Mouse (Mus musculus) liver, embryonic 14.5 days (tissue): ENCODE measurements at regions not wholly inside any gene's neighbourhood (a gene's known extent, or its start where the extent isn't known, plus 50 kb on each side); places are given as distances from the start of the nearest gene placed in this dataset.

Experiments
- ATAC-seq: fragments of 200-750 bp; cut with Nextera tagmentation; 2 replicates; pipeline ENCODE4 v1.8.0; 2017; ENCODE audit warnings: moderate number of reproducible peaks, mild to moderate bottlenecking, moderate library complexity; ENCODE audit not compliant: insufficient read depth
- DNase-seq, 3 experiments: peaks; one replicate each; pipeline ENCODE4 v3.0.0-alpha.2; 2012 to 2013; ENCODE audit warnings: low read depth in 3 of 3, low spot score in 3 of 3
- H3K27ac ChIP-seq: fragments of 300-500 bp; sonication (generic); 2 replicates; pipeline ENCODE4 v1.5.1; 2014; ENCODE audit warnings: moderate library complexity, mild to moderate bottlenecking, control low read depth, inconsistent platforms
- H3K27me3 ChIP-seq: fragments of 300-500 bp; sonication (generic); 2 replicates; pipeline ENCODE4 v1.6.1; 2014; ENCODE audit warnings: mild to moderate bottlenecking, low read length, moderate library complexity; ENCODE audit not compliant: control insufficient read depth, insufficient read depth
- H3K36me3 ChIP-seq: fragments of 300-500 bp; sonication (generic); replicated peaks from 2 replicates; pipeline ENCODE4 v1.6.1; 2014; ENCODE audit warnings: low read depth; ENCODE audit not compliant: control insufficient read depth, insufficient read depth
- H3K4me1 ChIP-seq, 2 experiments: fragments of 200-500 bp in 1 of 2; fragments of 300-500 bp in 1 of 2; sonication (generic) in 1 of 2; replicated peaks; 2 replicates each; pipeline ENCODE4 v1.6.1; 2012 to 2014; ENCODE audit warnings: antibody characterized with exemption in 1 of 2, inconsistent platforms in 1 of 2, low read length in 1 of 2; ENCODE audit not compliant: control insufficient read depth in 2 of 2, insufficient read depth in 2 of 2
- H3K4me2 ChIP-seq: fragments of 300-500 bp; sonication (generic); 2 replicates; pipeline ENCODE4 v1.6.1; 2014; ENCODE audit warnings: low read depth, mild to moderate bottlenecking, control low read depth, moderate library complexity
- H3K4me3 ChIP-seq, 2 experiments: fragments of 200-500 bp in 1 of 2; fragments of 300-500 bp in 1 of 2; sonication (generic) in 1 of 2; 2 replicates each; pipeline ENCODE4 v1.5.1; 2012 to 2014; ENCODE audit warnings: low read depth in 2 of 2, low read length in 2 of 2, mild to moderate bottlenecking in 2 of 2, control low read depth in 1 of 2, inconsistent platforms in 1 of 2, moderate library complexity in 1 of 2; ENCODE audit not compliant: insufficient read depth in 1 of 2
- H3K9ac ChIP-seq: fragments of 300-500 bp; sonication (generic); replicated peaks from 2 replicates; pipeline ENCODE4 v1.6.1; 2014; ENCODE audit warnings: mild to moderate bottlenecking, control low read depth, moderate library complexity
- H3K9me3 ChIP-seq: fragments of 300-500 bp; sonication (generic); 2 replicates; pipeline ENCODE4 v1.6.1; 2016; ENCODE audit warnings: low read length, mixed read lengths; ENCODE audit not compliant: control insufficient read depth
- CTCF ChIP-seq: IDR thresholded peaks from 2 replicates; pipeline ENCODE4 v1.5.1; 2016; ENCODE audit warnings: antibody characterized with exemption, low read depth, control low read depth
- EP300 ChIP-seq: IDR thresholded peaks from 2 replicates; pipeline ENCODE4 v1.6.1; 2016; ENCODE audit warnings: antibody characterized with exemption, low read depth
- WGBS: fragments of 180-500 bp; shearing (Covaris S2); extraction: QIAGEN DNeasy Blood & Tissue Kit; methylation state at CpG from one replicate; pipeline ENCODE4 v1.1.7; 2014; ENCODE audit not compliant: insufficient replicate concordance; 5-methylcytosine and 5-hydroxymethylcytosine counted together

DNA sequence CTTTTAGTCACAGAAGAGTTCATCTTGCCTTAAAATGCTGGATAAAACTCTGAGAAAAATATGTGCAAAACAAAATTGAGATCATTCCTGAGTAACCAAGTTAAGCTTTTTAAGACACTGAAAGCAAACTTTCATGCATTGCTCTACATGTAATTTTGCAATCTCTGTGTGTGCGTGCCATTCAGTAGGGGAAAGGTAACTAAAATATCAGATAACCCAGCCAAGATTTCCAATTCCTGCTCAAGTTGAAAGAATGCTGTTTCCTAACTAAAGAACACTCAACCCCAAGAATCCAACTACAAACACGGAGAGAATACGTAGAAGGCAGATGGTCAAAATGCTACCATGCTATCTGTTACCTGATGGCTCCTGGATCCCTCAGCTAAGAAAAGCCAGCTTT lies 304.6 kb upstream of the Thbs1 start:
- no peak overlapping the region for H3K4me2 ChIP-seq
- WGBS: 73% methylated on average over 3 of the region's 3 CpGs
- H3K27me3 ChIP-seq: no peaks in the 10 kb centered on the region
- ATAC-seq (no peak), DNase-seq (no peak)
- no peak overlapping the region for H3K27ac ChIP-seq
- no peaks in the 10 kb centered on the region for H3K9me3 ChIP-seq
- H3K4me3 ChIP-seq: no peak overlapping the region
- TF ChIP-seq CTCF (no peak), EP300 (no peak)
- no peaks in the 10 kb centered on the region for H3K36me3 ChIP-seq
- no peaks in the 10 kb centered on the region for H3K4me1 ChIP-seq
- H3K9ac ChIP-seq: no peak overlapping the region

DNA sequence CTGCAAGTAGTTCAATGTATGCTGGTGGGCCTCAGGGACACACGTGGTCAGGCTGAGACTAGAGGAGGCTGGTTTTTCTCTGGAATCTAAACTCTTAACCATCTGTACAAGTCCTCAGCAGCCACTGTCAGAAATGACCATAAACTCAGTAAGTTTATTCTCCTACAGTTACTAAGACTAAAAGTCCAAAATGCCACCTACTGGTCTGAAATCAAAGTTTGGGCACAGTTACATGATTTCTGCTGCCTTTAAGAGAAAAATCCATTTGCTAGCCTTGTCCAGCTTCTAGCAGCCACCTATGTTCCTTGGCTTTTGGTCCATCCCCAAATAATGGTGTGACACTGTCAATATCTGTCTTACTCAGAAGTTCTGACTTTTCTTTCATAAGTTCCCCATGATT lies 300.2 kb upstream of the Thbs1 start:
- Histone ChIP-seq H3K4me1 (no peaks in the 10 kb centered on the region), H3K9ac (no peak overlapping the region), H3K36me3 (no peaks in the 10 kb centered on the region), H3K9me3 (no peaks in the 10 kb centered on the region), H3K27me3 (no peaks in the 10 kb centered on the region), H3K4me3 (no peak overlapping the region), H3K27ac (no peak overlapping the region), H3K4me2 (no peak overlapping the region)
- DNase-seq: no peak
- TF ChIP-seq EP300 (no peak), CTCF (no peak)
- WGBS: 38% methylated on average over 1 of the region's 1 CpGs
- no peak for ATAC-seq

DNA sequence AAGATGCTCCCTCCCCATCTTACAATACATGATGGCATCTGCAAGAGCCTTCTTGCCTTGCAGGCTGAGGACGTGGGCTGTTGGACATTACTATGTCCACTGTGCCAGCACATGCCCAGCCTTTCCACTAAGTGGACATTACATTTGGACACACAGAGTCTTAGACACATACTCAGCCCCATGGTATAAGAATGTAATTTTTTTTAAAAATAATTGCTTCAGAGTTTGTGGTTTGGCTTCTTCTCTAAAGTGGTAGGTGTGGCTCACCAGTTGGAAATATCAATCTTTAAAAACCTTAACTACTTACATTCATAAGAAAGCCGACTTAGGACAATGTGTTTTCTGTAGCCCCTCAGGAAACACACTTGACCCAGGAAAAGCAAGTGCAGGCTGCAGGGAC lies 299.7 kb upstream of the Thbs1 start:
- H3K4me2 ChIP-seq: no peak overlapping the region
- no peaks in the 10 kb centered on the region for H3K27me3 ChIP-seq
- TF ChIP-seq CTCF (no peak), EP300 (no peak)
- no peak overlapping the region for H3K9ac ChIP-seq
- no peak overlapping the region for H3K4me3 ChIP-seq
- WGBS: 37% methylated on average over 2 of the region's 2 CpGs
- no peaks in the 10 kb centered on the region for H3K4me1 ChIP-seq
- no peaks in the 10 kb centered on the region for H3K36me3 ChIP-seq
- H3K27ac ChIP-seq: no peak overlapping the region
- no peak for DNase-seq
- no peak for ATAC-seq
- H3K9me3 ChIP-seq: no peaks in the 10 kb centered on the region

DNA sequence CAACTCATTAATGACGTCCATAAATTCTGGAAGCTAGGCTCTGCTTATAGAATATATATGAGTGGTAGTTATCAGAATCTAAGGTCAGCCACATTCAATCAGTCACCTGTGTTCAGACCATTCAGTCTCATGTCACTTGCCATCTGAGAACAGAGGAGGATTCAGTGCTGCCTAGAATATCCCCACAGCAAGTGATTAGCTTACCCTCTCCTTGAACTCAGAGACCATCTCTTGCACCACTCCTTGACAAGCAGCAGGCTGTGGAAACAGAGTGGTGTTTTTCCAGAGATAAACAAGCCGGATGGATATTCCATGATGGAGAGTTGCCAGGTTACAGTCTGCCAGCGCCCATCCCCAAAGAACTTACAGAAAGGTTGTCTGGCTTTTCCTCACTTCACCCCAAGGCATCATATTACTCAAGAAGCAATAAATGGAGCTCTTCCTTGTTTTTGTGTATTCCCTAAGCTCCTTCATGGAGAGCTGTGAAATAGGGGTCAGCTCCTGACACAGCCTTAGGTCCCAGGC lies 291.9 kb upstream of the Thbs1 start:
- H3K4me1 ChIP-seq: no peaks in the 10 kb centered on the region
- H3K27me3 ChIP-seq: no peaks in the 10 kb centered on the region
- H3K4me3 ChIP-seq: no peak overlapping the region
- H3K27ac ChIP-seq: no peak overlapping the region
- WGBS: 60% methylated on average over 3 of the region's 3 CpGs
- H3K36me3 ChIP-seq: no peaks in the 10 kb centered on the region
- H3K4me2 ChIP-seq: no peak overlapping the region
- TF ChIP-seq EP300: no peak
- TF ChIP-seq CTCF: no peak
- ATAC-seq: no peak
- no peaks in the 10 kb centered on the region for H3K9me3 ChIP-seq
- no peak overlapping the region for H3K9ac ChIP-seq
- DNase-seq: no peak

DNA sequence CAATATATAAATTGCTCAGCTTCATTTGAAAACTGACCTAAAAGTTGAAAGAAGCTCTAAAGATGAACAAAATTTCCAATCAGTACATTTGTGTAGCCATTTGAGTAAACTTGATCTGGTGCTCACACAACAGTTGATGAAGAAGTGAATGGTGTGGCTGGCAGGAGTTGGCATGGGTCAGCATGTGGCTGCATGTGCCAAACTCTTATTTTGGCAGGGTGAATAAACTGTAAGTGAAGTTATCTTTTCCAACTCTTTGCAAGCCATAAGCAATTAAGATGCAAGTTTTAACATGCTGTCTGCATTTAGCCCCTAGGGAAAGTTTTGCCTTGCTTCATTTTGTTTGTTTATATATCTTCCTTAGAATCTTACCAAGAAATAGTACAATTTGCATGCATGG lies 291.0 kb upstream of the Thbs1 start:
- DNase-seq (no peak), ATAC-seq (no peak)
- no peaks in the 10 kb centered on the region for H3K27me3 ChIP-seq

DNA sequence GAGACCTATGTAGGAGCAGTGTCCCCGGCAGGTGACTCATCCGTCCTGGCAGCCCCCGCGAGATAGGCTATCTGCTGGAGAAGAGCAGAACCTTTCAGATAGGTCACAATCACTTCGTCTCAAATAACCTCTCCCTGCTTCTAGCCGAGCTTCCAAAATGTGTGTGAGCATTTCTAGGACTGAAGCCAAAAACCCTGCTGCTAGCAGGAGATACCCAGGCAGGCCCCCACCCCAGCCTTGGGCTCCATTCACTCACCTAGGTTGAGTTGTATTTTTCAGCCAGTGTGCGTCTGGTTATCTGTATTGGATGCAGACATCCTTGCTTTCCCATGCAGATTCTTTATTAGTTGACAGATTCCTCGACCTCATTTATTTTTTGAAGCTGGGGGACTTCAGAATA lies 286.6 kb upstream of the Thbs1 start:
- TF ChIP-seq CTCF: no peak
- no peak for TF ChIP-seq EP300
- no peak overlapping the region for H3K4me3 ChIP-seq
- no peak overlapping the region for H3K4me2 ChIP-seq
- H3K9me3 ChIP-seq: no peaks in the 10 kb centered on the region
- 56% methylated on average over 8 of the region's 8 CpGs for WGBS
- DNase-seq (no peak), ATAC-seq (no peak)
- H3K36me3 ChIP-seq: no peaks in the 10 kb centered on the region
- H3K27ac ChIP-seq: no peak overlapping the region
- no peak overlapping the region for H3K9ac ChIP-seq
- H3K27me3 ChIP-seq: no peaks in the 10 kb centered on the region
- no peaks in the 10 kb centered on the region for H3K4me1 ChIP-seq

More for the DNA sequence above, 291.0 kb upstream of the Thbs1 start:
- Histone ChIP-seq H3K9me3 (no peaks in the 10 kb centered on the region), H3K4me2 (no peak overlapping the region), H3K4me1 (no peaks in the 10 kb centered on the region), H3K36me3 (no peaks in the 10 kb centered on the region), H3K4me3 (no peak overlapping the region), H3K27ac (no peak overlapping the region), H3K9ac (no peak overlapping the region)
- TF ChIP-seq EP300 (no peak), CTCF (no peak)
